Mouse (Mus musculus): ENCODE results near the gene Vamp3. TPM values are rescaled to one million over a fixed set of nuclear protein-coding genes. Genes with fewer than 3 reads are reported as not detected.
A peak's percentile ranks its signal among the peaks of the same experiment; 100 is the strongest.

The Vamp3 gene
- polyA plus RNA-seq, 1 experiment from 2014 or later, result 104 TPM

DNA sequence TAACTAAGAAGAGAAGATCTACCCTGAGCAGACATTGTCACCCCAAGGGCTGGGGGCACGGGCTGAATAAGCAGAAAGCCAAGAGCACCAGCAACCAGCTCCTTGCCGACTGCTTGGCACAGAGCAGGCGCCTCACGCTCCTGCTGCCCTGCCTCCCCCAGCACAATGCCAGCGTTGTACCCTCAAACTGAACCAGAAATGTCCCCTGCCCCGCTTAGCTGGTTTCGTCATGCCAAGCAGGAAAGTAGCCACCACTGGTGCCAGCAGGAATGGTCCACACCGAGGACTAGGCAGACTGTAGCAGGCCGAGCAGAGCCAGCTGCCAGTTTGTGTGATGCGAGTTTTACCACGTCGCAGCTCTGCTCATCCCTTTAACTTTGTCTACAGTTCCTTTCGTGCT lies 24.2 kb upstream of the Vamp3 start:
- H3K27me3 ChIP-seq (replicated peaks; ENCODE audit: control insufficient read depth, insufficient read depth, low read length), result no peaks in the 10 kb centered on the region
- no peak overlapping the region for H3K4me3 ChIP-seq (ENCODE audit: low read depth, low read length)
- no peaks in the 10 kb centered on the region for H3K4me1 ChIP-seq (replicated peaks; ENCODE audit: control insufficient read depth, insufficient read depth, low read length)
- no peak for ATAC-seq
- no peak for TF ChIP-seq CTCF (IDR thresholded peaks at IDR 0.05; ENCODE audit: low read depth)
- no peak overlapping the region for H3K27ac ChIP-seq (ENCODE audit: low read depth, low read length)
- no peaks in the 10 kb centered on the region for H3K36me3 ChIP-seq (ENCODE audit: control insufficient read depth, insufficient read depth)
- WGBS, result 90% methylated on average over 13 of the region's 13 CpGs
- H3K9ac ChIP-seq (ENCODE audit: low read depth, low read length), result no peak overlapping the region
- no peak overlapping the region for H3K4me2 ChIP-seq (replicated peaks; ENCODE audit: low read depth)
- no peaks in the 10 kb centered on the region for H3K9me3 ChIP-seq (ENCODE audit: control insufficient read depth)

DNA sequence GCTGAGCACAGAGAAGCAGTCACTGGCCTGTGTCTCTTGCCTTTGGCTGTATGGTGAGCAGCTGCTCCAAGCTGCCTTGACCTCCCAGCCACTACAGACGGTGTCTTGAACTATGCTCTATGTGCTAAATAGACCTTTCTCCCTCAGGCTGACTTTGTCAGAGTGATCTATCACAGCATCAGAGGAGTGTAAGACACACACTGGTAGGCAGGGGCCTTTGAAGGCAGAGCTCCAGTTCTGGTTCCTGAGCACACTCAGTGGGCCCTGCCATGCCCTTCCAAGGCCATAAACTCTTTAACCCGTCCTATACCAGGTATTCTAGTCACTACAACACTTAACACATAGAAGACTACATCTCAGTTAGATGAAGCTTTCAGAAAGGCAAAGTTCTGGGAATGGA lies 23.6 kb upstream of the Vamp3 start:
- no peak for ATAC-seq
- Histone ChIP-seq H3K9me3 (ENCODE audit: control insufficient read depth) (no peaks in the 10 kb centered on the region), H3K36me3 (ENCODE audit: control insufficient read depth, insufficient read depth) (no peaks in the 10 kb centered on the region), H3K4me3 (ENCODE audit: low read depth, low read length) (no peak overlapping the region), H3K27ac (ENCODE audit: low read depth, low read length) (no peak overlapping the region), H3K9ac (ENCODE audit: low read depth, low read length) (no peak overlapping the region), H3K4me2 (replicated peaks; ENCODE audit: low read depth) (no peak overlapping the region), H3K27me3 (replicated peaks; ENCODE audit: control insufficient read depth, insufficient read depth, low read length) (no peaks in the 10 kb centered on the region), H3K4me1 (replicated peaks; ENCODE audit: control insufficient read depth, insufficient read depth, low read length) (no peaks in the 10 kb centered on the region)
- TF ChIP-seq CTCF (IDR thresholded peaks at IDR 0.05; ENCODE audit: low read depth), result no peak
- 77% methylated on average over 2 of the region's 2 CpGs for WGBS

GRCm38 (mm10) chr4:151074817-151075216 lies 17.1 kb upstream of the Vamp3 start:
- Histone ChIP-seq H3K27ac (ENCODE audit: low read depth, low read length) (no peak overlapping the region), H3K4me3 (ENCODE audit: low read depth, low read length) (no peak overlapping the region), H3K9ac (ENCODE audit: low read depth, low read length) (no peak overlapping the region), H3K4me2 (replicated peaks; ENCODE audit: low read depth) (no peak overlapping the region), H3K36me3 (ENCODE audit: control insufficient read depth, insufficient read depth) (no peaks in the 10 kb centered on the region), H3K27me3 (replicated peaks; ENCODE audit: control insufficient read depth, insufficient read depth, low read length) (no peaks in the 10 kb centered on the region), H3K9me3 (ENCODE audit: control insufficient read depth) (no peaks in the 10 kb centered on the region), H3K4me1 (replicated peaks; ENCODE audit: control insufficient read depth, insufficient read depth, low read length) (0 out of 2 replicates have a peak, but pooled peaks cover 3% of the 10 kb centered on the region)
- ATAC-seq, result peak; percentile 50; the same call in 1 of the 2 replicates
- 79% methylated on average over 15 of the region's 15 CpGs for WGBS
- TF ChIP-seq CTCF (IDR thresholded peaks at IDR 0.05; ENCODE audit: low read depth), result no peak

DNA sequence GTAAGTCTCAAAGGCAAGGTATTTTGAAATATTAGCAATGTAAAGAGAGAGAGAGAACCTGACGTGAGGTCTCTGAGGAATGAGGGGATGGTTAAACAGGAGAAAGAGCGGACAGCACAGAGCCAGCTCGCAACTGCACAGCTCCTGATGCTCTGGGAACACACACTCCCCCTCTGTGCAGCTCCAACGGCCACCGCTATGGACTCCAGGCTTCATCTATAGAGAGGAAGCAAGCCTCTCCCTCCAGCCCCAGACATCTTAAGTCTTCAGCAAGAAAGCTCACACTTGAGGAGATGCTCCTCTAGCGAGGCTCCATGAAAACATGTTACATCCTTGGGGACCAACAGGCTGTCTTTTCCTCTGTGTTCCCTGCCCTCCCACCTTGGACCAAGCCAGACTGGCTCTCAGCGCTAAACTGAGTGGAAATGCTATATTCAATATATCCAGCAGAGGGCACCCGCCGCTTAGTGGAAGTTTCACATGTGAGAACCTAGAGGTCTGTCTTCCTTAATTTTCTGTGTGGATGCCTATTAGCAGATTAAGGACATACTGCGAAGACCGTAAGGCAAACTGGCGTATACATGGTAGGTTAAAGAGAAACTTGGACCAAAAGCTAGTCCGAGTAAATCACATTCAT lies 15.5 kb upstream of the Vamp3 start:
- peak; percentile 95 for TF ChIP-seq CTCF (IDR thresholded peaks at IDR 0.05; ENCODE audit: low read depth)
- Histone ChIP-seq H3K27me3 (replicated peaks; ENCODE audit: control insufficient read depth, insufficient read depth, low read length) (no peaks in the 10 kb centered on the region), H3K4me1 (replicated peaks; ENCODE audit: control insufficient read depth, insufficient read depth, low read length) (0 out of 2 replicates have a peak, but pooled peaks cover 3% of the 10 kb centered on the region), H3K27ac (ENCODE audit: low read depth, low read length) (no peak overlapping the region), H3K9ac (ENCODE audit: low read depth, low read length) (no peak overlapping the region), H3K9me3 (ENCODE audit: control insufficient read depth) (no peaks in the 10 kb centered on the region), H3K36me3 (ENCODE audit: control insufficient read depth, insufficient read depth) (no peaks in the 10 kb centered on the region), H3K4me2 (replicated peaks; ENCODE audit: low read depth) (no peak overlapping the region), H3K4me3 (ENCODE audit: low read depth, low read length) (no peak overlapping the region)
- 51% methylated on average over 13 of the region's 13 CpGs for WGBS
- no peak for ATAC-seq

DNA sequence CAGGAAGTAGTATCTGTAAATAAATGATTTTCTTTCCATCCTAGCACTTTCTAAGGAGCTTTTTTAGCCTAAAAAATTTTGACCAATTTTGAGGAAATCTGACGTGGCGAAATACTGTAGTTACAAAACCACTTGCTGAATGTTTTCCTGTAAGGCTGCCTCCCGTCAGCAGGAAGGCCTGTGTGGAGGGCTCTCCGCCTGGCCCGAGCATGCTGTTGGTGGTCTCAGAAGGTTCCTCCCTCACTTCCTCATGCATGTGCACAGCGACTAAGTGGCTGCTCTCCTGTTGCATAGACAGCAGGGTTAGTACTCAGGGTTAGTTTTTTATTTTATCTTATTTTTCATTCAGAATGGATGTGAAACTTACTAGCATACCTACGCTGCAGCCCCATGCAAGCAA lies 13.2 kb upstream of the Vamp3 start:
- TF ChIP-seq CTCF (IDR thresholded peaks at IDR 0.05; ENCODE audit: low read depth), result no peak
- Histone ChIP-seq H3K27ac (ENCODE audit: low read depth, low read length) (no peak overlapping the region), H3K36me3 (ENCODE audit: control insufficient read depth, insufficient read depth) (no peaks in the 10 kb centered on the region), H3K4me1 (replicated peaks; ENCODE audit: control insufficient read depth, insufficient read depth, low read length) (0 out of 2 replicates have a peak, but pooled peaks cover 3% of the 10 kb centered on the region), H3K4me2 (replicated peaks; ENCODE audit: low read depth) (no peak overlapping the region), H3K9ac (ENCODE audit: low read depth, low read length) (no peak overlapping the region), H3K9me3 (ENCODE audit: control insufficient read depth) (no peaks in the 10 kb centered on the region), H3K27me3 (replicated peaks; ENCODE audit: control insufficient read depth, insufficient read depth, low read length) (no peaks in the 10 kb centered on the region), H3K4me3 (ENCODE audit: low read depth, low read length) (no peak overlapping the region)
- ATAC-seq, result no peak
- 72% methylated on average over 7 of the region's 7 CpGs for WGBS

GRCm38 (mm10) chr4:151068751-151069150 lies 11.0 kb upstream of the Vamp3 start:
- no peaks in the 10 kb centered on the region for H3K36me3 ChIP-seq (ENCODE audit: control insufficient read depth, insufficient read depth)
- WGBS, result 63% methylated on average over 4 of the region's 4 CpGs
- no peak for ATAC-seq
- peak; percentile 36 for TF ChIP-seq CTCF (IDR thresholded peaks at IDR 0.05; ENCODE audit: low read depth)
- H3K9ac ChIP-seq (ENCODE audit: low read depth, low read length), result no peak overlapping the region
- no peak overlapping the region for H3K4me2 ChIP-seq (replicated peaks; ENCODE audit: low read depth)
- H3K27me3 ChIP-seq (replicated peaks; ENCODE audit: control insufficient read depth, insufficient read depth, low read length), result no peaks in the 10 kb centered on the region
- H3K4me3 ChIP-seq (ENCODE audit: low read depth, low read length), result no peak overlapping the region
- H3K27ac ChIP-seq (ENCODE audit: low read depth, low read length), result no peak overlapping the region
- no peaks in the 10 kb centered on the region for H3K9me3 ChIP-seq (ENCODE audit: control insufficient read depth)
- no peaks in the 10 kb centered on the region for H3K4me1 ChIP-seq (replicated peaks; ENCODE audit: control insufficient read depth, insufficient read depth, low read length)

Measured in intestine, postnatal 0 days (tissue).